Mouse (Mus musculus) megakaryocyte, embryonic 14.5 days (primary cell): Measurements from ENCODE around the gene Ksr1.

Experiments used
- FLI1 ChIP-seq: IDR thresholded peaks from 2 replicates; pipeline ENCODE4 v1.6.1; 2012; ENCODE audit warnings: low read length, inconsistent platforms, mixed read lengths
- GATA1 ChIP-seq: IDR thresholded peaks from 3 replicates; pipeline ENCODE4 v1.6.1; 2012; ENCODE audit warnings: mixed read lengths, low read length, inconsistent platforms, borderline replicate concordance

DNA sequence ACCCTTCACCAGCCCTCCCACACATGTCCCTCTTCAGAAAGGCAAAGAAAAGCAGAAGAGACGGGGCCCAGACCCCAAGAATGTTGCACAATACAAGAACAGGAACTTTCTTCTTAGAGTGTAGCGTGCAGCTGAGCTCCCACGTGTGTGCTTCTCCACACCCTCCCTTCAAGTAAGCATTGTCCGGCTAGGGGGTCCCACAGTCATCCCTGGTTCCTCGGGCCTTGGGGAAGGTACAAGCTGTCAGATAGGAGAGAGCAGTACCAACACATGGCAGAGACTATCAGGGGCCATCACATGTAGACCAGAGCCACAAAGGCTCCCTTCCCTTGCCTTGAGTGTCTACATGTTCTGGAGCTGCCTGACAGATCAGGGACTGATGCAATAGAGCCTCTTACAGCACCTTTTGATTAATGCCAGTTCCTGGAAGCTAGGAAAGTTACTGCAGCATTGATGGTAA, 27.3 kb downstream of the Ksr1 start:
- no peak for TF ChIP-seq GATA1
- TF ChIP-seq FLI1 = no peak
